Mouse (Mus musculus) 416B (cell line): ENCODE data around the gene Gm10322.

Experiments
- DNase-seq: peaks from one replicate; pipeline ENCODE4 v3.0.0; 2011; ENCODE audit warnings: low read depth

Gene Gm10322

DNA sequence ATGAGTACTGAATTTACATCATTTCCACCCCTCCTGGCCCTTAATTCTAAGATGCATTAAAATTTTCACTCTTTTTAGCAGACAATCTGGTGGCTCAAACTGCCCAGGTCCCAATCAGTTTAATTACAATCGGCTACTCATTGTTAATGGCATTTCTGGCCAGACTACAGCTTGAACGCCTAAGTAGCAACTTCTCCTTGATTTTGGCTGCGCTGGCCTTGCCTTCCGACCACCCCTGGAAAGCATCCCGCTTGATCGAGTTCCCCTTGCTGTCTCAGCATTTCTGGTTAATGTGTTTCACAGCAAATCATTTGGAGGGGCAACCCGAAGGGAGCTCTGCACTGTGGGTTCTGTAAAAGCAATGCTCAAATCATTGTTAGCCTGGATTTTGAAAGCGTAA is 13.8 kb upstream of the Gm10322 start:
- no peak for DNase-seq

DNA sequence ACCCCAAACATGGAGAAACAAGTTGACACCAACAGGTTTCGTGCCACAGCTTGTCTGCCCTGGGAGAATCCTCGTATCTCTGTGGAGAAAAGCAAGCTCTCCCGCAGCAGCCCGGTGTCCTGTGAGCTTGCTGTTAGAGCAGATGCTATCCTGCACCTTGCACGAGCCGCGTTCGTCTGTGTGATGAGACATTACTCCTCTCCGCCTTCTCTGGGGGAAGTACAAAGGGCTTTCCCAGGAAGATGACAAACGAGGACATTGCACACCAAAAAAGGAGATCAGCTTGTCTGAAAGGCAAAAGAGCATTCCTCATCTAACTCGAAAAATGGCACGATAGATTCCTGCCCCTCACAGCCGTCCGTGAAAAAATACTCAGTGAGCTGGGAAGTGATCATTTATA is 13.0 kb upstream of the Gm10322 start:
- DNase-seq: no peak

DNA sequence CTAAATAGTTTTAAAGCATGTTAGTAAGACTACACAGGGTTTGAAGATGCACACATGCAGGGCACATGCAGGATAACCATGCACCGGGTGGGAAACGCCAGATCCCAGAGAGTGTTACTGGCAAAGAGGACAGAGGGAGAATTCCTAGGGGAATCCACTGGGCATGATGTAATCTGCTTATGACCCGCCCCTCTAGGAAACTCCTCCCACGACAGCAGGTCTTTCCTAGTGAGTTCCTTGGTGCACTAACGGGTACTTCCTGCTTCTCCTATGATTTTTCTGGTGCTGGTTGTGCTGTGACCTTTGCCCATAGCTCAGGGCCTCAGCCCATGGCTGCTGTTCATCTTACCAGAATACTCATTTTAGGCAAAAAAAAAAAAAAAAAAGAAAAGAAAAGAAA is 12.0 kb upstream of the Gm10322 start:
- no peak for DNase-seq

DNA sequence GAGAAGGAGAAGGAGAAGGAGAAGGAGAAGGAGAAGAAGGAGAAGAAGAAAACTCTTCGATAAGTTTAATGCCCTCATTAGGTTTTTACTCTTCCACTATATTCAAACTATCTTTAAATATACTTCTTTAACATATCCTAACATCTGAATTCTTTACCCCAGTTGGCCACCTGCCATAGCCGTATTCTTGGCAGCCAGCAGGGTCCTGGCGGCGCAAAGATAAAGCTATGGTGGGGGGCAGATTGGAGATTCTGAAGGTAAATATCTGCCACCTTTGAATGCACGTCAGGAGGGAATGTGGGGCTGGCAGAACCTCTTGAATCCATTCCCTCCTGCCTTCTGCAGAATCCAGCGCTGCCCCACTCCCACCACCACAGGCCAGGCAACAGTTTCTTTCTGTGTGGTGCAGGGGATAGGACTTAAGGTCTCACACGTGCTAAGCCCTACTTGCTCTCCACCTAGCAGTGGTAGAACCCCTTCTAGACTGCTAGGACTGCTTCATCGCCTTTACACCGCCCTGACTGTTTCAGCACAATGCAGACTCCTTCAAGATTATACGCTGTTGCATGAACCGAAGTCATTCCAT is 10.9 kb upstream of the Gm10322 start:
- no peak for DNase-seq

DNA sequence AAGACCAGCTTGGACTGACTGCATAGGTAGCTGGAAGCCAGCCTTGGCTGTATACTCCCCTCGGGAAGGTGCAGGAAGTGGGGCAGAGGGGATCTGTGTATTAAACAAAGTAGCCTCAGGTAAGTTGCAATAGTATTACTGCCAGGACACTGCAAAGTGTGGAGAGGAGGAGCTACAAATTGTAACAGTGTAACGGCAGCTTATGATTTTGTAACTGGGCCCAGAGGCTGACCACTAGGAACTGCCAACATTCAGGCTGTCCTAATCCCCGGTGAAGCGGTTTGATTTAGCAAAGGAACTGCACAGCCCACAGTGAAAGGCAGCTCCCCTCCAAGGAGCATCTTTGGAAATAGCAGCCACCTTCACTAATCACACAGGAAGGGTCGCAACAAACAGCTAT is 2.6 kb upstream of the Gm10322 start:
- peak; percentile 71 for DNase-seq

DNA sequence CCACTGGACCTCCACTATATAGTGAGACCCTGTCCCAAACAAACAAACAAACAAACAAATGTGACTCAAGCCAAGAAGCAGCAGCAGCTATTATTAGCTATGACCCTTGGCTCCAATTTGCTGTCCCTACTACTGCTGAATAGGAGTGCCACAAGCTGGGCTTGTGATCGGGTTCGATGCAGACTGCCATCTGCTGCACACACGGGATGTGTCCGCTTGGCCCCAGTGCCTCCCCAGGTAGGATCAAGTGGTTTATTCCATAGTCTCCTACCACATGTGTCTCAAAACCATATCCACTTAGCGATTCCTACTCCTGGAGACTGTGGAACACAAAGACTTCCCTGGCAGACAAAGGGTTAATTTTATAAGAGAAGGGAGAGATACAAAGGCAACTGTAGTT is 1.7 kb upstream of the Gm10322 start:
- DNase-seq: no peak

DNA sequence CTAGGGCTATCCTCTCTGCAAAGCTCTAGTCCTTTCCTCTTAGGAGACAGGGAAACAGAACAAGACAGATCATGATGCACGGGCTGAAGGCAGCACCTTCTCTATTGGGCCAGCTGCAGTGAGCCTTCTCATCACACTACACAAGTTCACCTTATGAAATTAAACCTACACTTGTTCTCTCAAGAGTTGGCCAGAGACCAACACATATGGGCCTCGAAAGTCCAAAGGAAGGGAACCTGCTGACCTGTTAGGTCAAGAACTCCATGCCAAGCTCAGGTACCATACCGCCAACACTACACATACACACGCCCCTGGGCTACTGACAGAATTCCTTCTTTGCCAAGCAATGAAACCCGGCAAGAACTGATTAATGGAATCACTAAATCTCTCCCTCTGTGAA is 452 bp upstream of the Gm10322 start:
- DNase-seq: peak; percentile 39

DNA sequence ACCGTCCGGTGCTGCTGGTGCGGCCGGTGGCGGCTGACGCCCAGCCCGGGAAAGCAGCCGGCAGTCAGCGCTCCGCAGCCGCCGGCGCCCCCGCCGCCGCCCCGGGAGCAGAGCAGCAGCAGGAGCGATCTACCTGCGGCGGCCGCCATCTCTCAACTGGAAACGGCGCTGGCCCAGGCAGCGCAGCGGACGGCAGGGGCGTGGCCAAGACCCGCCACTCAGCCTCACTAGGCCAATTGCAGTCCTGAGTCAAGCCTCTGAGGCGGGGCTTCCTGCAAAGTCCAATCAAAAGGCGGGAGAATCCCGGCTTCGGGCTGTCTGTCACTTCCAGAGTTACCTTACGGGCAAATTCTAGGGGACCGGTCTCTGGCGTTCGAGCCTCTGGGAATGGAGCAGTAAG is 659 bp downstream of the Gm10322 start, which contains the start of gene Mcu:
Gene Mcu (minus strand): TSS at position 171 of the 400 bp plus-strand sequence.
- DNase-seq: peak; percentile 95

DNA sequence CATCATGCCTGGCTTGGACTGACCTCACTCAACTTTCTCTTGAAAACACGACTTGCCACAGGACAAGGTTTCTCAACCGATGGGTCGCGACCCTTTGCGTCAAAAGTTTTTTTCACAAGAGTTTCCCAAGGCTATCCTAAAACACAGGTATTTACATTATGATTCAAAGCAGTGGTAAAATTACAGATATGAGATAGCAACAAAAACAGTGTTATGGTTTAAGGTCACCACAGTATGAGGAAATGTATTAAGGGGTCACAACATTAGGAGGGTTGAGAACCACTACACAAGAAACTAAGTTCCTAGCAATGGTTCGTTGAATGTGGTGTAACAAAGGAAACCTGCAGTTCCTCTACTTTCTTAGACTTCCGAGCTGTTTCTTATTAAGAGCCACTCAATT is 1.9 kb downstream of the Gm10322 start:
- DNase-seq: peak; percentile 66

DNA sequence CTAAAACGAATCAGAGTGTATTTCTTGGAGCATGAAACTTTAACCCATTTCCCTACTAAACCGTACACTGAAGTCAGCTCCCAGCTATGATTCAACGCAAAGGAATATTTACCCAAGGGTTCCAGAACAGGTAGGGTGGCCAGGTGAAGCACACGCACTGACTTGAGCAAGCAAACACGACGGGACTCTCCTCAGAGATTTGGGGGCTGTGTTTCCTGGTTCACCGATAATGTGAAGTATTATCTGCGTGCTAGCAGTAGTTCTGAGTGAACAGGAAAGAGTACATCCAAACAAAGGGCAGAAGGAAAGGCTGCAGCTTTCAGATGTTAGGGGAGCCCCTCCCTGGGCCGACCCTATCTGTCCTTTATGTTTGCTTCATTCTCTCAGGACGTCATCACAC is 5.5 kb downstream of the Gm10322 start:
- DNase-seq: no peak

DNA sequence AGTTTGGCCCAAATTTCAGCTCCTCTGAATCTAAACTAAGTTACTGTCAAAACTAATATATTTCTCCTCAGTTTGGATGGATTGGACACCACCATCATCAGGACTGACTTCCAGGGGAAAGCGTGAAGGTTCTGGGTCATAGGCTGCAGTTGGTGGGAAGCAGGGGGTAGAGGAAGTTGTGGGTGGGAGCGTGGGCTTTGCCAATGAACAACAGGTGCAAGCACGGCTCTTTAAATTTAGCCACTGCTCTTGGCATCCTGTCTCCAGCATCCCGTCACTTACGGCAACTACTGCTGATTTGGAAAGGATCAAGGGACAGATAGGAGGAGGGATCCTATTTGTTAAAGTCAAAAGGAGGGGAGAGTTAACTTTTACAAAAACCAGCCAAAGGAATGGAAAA is 7.6 kb downstream of the Gm10322 start:
- no peak for DNase-seq

DNA sequence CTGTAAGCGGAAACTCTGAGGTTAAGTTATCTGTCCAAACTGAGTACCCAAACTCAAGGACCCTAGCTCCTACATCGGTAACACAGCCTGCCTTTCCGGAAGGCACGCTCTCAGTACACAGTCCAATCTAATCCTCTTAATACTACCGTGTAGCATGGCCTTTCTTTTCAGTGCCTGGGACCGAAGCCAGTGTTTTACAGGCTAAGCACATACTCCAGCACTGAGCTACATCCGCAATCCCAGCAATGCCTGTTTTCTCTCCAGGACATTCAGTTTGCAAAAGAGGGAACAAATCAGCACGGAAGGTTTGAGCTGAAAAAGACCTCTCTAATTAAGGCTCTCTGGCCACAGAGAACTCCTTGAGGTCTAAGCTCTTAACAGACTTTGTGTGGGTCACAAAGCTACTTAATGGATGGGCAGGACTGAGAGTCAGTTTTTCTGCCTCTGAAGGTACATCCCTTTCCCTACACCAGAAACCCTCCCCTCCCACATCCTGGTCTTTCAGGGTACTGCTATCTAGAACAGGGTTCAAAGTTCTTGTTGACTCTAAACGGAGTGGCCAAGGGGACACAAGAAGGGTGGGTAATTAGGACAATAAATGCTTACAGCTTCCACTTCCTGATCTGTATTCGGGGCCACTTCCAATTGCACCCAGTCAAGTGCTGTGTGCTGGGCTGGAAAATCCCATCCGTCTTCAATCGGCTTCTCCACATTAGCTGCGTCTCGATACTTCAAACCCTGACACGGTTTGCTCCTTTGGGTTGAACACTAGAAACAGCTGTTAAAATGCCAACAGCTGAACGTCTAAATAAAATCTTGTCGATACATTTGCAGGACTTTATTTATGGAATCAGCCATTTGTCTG is 13.0 kb downstream of the Gm10322 start:
- no peak for DNase-seq

DNA sequence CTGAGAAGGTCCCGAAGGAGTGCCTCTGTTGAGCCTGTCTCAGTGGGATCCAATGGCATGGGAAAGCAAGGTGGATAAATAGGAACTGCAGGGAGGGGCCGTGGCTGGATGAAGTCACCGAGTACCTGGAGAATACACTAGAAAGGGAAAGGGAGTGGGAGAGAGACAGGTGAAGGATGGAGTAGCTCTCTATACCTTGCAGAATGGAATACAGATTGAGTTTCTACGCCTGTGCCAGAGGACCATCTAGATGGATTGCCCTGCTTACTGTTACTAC is 13.6 kb downstream of the Gm10322 start:
- no peak for DNase-seq

DNA sequence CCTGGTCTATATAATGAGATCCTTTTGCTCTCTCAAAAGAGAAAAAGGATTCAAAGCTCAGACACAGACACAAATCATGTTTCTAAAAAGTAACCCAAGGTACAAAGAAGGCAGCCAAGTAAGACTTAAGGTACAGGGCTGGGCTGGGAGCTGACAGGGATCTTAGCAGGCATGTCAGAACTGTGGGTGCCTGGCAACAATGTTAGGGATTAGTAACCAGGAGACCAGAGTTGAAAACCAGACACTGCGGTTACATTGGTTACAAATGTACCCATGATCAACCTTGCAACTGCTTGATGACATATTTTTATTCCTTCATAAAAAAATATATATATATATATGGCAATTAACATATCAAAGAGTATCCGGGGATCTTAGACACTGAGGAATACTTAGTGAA is 20.2 kb downstream of the Gm10322 start:
- DNase-seq: no peak

DNA sequence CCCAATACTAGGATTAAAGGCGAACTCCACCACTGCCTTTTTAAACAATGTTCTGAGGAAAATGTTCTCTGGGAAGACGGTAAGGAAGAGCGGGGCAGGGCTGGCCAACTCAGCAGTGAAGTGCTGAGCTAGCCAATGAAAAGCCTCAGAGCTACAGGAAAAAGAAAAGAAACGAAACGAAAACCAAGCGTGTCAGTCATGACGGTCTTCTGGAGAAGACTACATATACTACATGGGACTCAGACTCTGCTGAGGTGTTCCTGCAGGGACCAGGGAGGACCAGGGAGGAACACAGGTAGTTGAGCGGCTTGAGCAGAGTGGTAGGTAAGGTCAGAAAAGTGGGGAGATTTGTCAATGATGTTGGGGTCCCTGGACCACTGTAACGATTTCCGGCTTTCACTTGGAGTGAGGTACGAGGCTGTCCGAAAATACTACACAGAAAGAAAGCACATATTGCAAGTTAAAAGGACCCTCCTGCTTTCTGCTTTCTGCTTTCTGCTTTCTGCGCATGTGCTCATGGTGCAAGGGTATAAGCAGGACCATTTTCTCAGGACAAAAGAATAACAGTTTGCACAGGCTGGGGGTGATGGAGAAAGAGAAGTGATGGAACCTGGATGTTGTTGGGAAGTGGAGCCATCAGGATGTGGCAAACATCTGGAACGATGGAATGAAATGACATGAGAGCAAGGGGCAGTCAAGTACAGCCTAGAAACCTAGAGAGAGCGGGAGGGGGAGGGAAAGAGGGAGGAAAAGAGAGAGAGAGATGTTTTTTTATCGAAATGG is 21.1 kb downstream of the Gm10322 start:
- DNase-seq: peak; percentile 71

DNA sequence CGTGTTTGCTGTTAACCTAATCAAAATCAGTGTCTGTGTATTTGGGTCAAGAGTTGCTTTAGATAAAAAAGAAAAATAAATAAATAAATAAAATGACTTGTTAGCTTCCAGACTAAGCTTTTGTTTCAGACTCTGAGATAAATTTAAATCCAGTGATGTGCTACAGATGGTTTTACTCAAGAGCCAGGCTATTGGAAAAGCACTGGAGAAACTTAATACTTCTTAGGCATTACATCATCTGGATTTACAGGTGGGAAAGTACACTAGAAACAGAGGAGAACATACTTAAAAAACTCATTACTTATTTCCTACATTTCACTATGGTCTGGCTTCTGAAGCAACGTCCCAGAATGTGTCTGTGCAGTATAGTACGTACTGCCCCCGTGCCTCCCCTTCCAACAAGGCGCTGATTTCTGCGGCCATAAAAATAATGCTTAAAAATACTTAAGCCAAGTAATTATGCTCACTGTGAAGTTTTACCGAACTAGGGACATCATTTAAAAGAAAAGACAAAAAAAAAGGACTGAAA is 21.8 kb downstream of the Gm10322 start:
- no peak for DNase-seq

DNA sequence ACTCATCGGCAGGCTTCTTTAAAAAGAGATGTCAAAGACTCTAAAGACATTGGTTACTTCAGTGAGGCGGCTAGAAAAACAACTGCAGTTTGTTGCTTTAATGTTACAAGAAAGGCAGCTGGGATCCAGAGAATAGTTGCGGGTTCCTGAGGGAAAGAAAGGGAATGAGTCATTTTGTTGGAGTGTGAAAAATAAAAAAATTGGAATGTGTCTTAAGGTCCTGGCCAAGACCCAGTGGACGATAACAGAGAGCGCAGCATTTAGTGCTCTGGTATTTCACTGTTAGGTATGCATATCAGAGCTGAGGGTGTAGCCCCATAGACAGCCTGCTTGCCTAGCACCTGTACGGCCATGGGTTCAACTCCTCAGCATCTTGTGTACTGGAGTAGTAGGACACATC is 22.7 kb downstream of the Gm10322 start:
- no peak for DNase-seq

DNA sequence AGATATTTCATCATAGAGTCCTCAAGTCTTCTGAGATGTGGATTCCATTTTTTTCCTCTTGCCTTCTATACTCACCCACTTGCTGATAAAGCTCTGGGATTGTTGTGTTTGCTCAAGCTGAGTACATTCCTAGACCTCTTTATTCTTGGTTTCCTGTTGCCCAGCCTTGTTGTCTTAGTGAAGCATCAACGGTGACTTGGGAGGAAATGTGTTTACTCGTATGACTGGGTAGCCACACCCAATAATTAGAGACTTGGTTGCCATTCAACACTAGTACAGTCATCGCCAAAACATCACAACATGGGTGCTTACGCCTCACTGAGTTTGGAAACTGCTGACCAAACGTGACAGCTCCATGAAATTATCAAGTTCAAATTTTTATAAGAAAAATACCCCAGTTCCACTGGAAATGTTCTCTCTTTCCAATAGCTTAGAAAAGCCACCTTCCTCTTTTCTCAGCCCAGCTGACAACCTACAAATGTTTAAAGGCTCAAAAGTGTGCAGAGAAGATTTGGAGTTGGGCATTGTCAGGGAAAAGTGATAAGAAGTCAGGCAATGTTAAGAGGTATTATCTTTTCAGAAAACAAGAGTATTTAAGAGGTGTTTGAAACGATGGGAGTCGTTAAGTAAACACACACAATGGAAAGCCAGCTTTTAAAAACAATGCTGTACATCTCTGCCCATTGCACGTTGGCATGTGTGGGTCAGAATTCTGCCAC is 27.0 kb downstream of the Gm10322 start:
- no peak for DNase-seq

DNA sequence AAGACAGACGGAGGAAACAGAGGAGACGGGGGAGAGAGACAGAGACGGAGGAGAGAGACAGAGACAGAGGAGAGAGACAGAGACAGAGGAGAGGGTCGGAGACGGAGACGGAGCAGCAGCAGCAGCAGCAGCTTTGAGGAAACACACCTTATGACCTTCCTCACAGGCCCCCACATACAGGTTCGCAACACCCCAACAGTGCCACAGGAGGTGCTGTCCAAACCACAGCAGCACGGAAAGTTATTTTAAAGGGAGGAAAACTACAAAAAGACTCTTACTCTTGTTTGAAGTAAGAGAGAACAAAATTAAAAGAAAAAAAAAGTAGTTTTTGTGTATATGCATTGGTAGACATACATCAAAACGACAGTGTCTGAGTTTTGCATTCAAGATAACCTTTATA is 27.8 kb downstream of the Gm10322 start:
- DNase-seq: no peak

DNA sequence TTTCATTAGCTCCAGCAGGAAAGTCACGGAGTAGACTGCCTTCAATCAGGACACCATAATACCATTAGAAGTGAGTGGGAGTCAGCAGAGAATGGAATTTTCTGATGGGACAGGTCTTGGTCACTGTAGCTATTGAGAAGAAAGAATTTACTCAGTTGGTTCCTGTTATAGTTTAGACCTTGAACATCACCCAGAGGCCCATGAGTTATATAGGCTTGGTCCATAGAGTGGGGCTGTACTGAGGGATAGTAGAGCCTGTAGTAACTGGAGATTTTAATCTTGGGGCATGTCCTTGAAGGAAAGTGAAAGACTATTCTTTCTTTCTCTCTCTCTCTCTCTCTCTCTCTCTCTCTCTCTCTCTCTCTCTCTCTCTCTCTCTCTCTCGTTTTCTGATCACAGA is 28.8 kb downstream of the Gm10322 start:
- no peak for DNase-seq

DNA sequence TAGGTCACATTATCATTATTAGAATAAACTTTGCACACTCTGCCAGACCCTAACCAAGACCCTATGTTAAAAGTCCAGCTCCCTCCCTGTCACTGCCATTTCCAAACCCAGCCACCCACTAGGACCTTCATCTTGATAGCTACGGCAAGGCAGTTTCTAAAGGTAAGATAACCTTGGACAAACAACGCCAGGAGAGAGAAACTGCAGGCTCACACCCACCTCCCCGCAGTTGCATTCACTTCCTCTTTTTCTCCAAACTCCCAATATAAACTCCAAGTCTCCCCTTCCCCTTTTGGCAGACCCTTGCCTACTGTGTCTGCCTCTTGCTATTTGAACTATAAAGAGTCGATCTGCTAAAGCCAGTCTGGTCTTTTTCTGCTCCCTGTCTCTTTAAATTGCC is 29.3 kb downstream of the Gm10322 start:
- DNase-seq: no peak

DNA sequence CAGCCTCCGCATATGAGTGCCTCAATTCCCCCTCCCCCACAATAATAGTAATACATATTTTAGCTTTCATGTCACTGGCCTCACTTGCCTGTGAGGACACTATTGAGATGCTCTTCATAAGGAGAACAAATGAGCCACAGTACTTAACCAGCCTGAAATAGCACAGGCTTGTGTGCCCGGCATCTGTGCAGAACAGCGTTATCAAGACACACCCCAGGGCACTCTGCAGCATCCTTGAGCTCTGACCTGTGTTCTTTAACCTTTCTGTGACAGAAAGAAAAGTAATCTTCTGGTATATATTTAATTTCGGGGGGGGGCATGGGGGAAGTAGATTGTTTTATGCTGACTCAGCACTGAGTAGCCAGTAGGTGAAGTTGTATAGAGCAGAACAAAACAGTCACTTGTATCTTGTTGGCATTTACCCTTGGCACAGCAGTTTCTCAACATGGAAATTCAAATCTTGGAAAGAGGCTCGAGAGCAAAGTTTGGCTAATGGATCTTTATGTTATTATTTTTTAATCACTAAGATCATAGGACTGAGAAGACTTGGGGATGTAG is 31.0 kb downstream of the Gm10322 start:
- no peak for DNase-seq
